Mouse (Mus musculus) CH12.LX (cell line): ENCODE results near the gene Cyp2d34.

ENCODE experiments used
- CTCF ChIP-seq, 2 experiments: IDR thresholded peaks in 1 of 2; conservative IDR thresholded peaks in 1 of 2; 2 replicates each; pipeline ENCODE4 v1.5.1; 2011 to 2012; ENCODE audit warnings: low read depth in 2 of 2, low read length in 2 of 2, improper control_type of control experiment in 1 of 2, inconsistent platforms in 1 of 2, mild to moderate bottlenecking in 1 of 2, moderate library complexity in 1 of 2
- MYC ChIP-seq: IDR thresholded peaks from 2 replicates; pipeline ENCODE4 v1.6.1; 2011; ENCODE audit warnings: low read depth, mild to moderate bottlenecking, improper control_type of control experiment, low read length
- ZNF384 ChIP-seq: IDR thresholded peaks from 2 replicates; pipeline ENCODE4 v1.6.1; 2012; ENCODE audit warnings: low read depth, low read length, improper control_type of control experiment, inconsistent platforms

GRCm38 (mm10) chr15:82644371-82644770 is 23.6 kb upstream of the Cyp2d34 start:
- no peak for TF ChIP-seq CTCF (conservative IDR thresholded peaks at IDR 0.05 in 1 of 2, IDR thresholded peaks at IDR 0.05 in 1 of 2; ENCODE audit: low read depth in 2 of 2, low read length in 2 of 2)
- no peak for TF ChIP-seq ZNF384
- TF ChIP-seq MYC, result no peak
